Mouse (Mus musculus) layer of hippocampus, postnatal 36 days (tissue): ENCODE data around the gene Zc2hc1c. TPM values are rescaled to one million over a fixed set of nuclear protein-coding genes. Genes with fewer than 3 reads are reported as not detected.

Experiments used
- DNase-seq, 2 experiments: peaks; one replicate each; pipeline ENCODE4 v3.0.0; 2022
- total RNA-seq, 2 experiments: library from RNA; stranded (reverse); gene quantifications; 2 replicates each; pipeline ENCODE4 v1.2.3; 2021

Zc2hc1c gene
- total RNA-seq, 2 experiments from 2014 or later = 1.0 to 1.2 TPM

GRCm38 (mm10) chr12:85284996-85285395 is 3.4 kb upstream of the Zc2hc1c start:
- DNase-seq = no peak

GRCm38 (mm10) chr12:85286941-85287340 is 1.4 kb upstream of the Zc2hc1c start:
- no peak for DNase-seq

GRCm38 (mm10) chr12:85287809-85288485 is 444 bp upstream of the Zc2hc1c start, which contains the start of gene Acyp1:
Acyp1 (minus strand) TSS chr12:85288438.
- no peak for DNase-seq

- no peak for DNase-seq
These were observed 988 bp downstream of the Zc2hc1c start for GRCm38 (mm10) chr12:85289157-85290000.

GRCm38 (mm10) chr12:85290633-85291032 is 2.2 kb downstream of the Zc2hc1c start:
- no peak for DNase-seq

GRCm38 (mm10) chr12:85291541-85291940 is 3.1 kb downstream of the Zc2hc1c start:
- DNase-seq = no peak

GRCm38 (mm10) chr12:85292288-85292687 is 3.9 kb downstream of the Zc2hc1c start:
- no peak for DNase-seq

- DNase-seq = no peak
These were observed 4.5 kb downstream of the Zc2hc1c start for GRCm38 (mm10) chr12:85292906-85293305.

GRCm38 (mm10) chr12:85295506-85295905 is 7.1 kb downstream of the Zc2hc1c start:
- no peak for DNase-seq

GRCm38 (mm10) chr12:85296915-85297314 is 8.5 kb downstream of the Zc2hc1c start:
- no peak for DNase-seq

- DNase-seq = no peak
These were observed 9.1 kb downstream of the Zc2hc1c start for GRCm38 (mm10) chr12:85297345-85297997.

- no peak for DNase-seq
These were observed 9.9 kb downstream of the Zc2hc1c start for GRCm38 (mm10) chr12:85298127-85298834.

GRCm38 (mm10) chr12:85298835-85299180 is 10.4 kb downstream of the Zc2hc1c start:
- no peak for DNase-seq

GRCm38 (mm10) chr12:85303256-85303655 is 14.9 kb downstream of the Zc2hc1c start:
- no peak for DNase-seq

- no peak for DNase-seq
These were observed 16.3 kb downstream of the Zc2hc1c start for GRCm38 (mm10) chr12:85304725-85305124.

- DNase-seq = peak; percentile 77 to 80
These were observed 17.0 kb downstream of the Zc2hc1c start for GRCm38 (mm10) chr12:85305247-85305892.

- DNase-seq = no peak
These were observed 20.3 kb downstream of the Zc2hc1c start for GRCm38 (mm10) chr12:85308651-85309050.

GRCm38 (mm10) chr12:85330153-85330552 is 41.8 kb downstream of the Zc2hc1c start:
- no peak for DNase-seq

- DNase-seq = no peak
These were observed 49.3 kb downstream of the Zc2hc1c start for GRCm38 (mm10) chr12:85337567-85338311.

- no peak for DNase-seq
These were observed 50.4 kb downstream of the Zc2hc1c start for GRCm38 (mm10) chr12:85338815-85339214.

- peak; percentile 89 for DNase-seq
These were observed 50.9 kb downstream of the Zc2hc1c start, which contains the start of gene Nek9 for GRCm38 (mm10) chr12:85339243-85339729. Nek9 (minus strand) TSS chr12:85339362.
